Mouse (Mus musculus) retina, adult 2 months (tissue): ENCODE measurements around the gene Hirip3.

ENCODE experiments used
- DNase-seq: peaks from one replicate; pipeline ENCODE4 v3.0.0-alpha.2; 2012; ENCODE audit warnings: low read depth, low spot score

Hirip3 gene

DNA sequence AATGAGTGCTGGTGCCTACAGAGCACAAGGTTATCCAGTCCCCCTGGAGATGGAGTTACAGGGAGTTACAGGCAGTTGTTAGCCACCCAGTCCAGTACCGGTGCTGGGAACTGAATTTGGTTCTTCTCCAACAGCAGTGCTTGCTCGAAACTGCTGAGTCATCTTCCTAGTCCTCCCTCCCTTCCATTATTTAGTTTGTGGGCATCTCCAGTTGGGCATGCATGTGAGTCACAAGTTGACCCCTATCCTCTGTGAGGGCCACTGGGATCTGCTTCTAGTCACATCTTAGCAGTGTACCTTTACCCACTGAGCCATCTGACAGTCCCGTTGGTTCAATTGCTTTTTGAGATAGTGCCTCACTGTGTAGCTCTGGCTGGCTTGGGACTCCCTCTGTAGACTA is 43.8 kb downstream of the Hirip3 start:
- no peak for DNase-seq

DNA sequence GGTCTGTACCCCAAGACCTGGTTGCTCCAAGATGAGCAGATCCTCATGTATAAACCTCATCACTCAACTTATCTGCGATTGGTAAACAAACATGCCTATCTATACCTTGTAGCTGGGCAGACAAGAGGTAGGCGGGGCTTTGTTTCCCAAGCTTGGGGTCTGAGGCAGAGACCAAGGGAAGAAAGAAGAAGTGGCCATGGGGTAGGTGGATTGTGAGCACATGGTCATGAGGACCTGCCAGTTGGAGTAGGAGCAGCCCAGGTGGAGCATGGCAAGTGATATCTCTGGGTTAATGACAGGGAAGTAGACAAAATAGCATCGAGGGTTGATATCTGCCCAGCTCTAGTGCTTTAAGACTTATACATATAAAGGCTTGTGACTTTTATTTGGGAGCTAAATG is 53.1 kb downstream of the Hirip3 start:
- no peak for DNase-seq
